Mouse (Mus musculus) thymus, adult 2 months (tissue): ENCODE data around the gene Trim14. TPM values are rescaled to one million over a fixed set of nuclear protein-coding genes. Genes with fewer than 3 reads are reported as not detected.
"Not testable (repeated sequence)": the region's sequence is repeated elsewhere in the genome, so short reads cannot be mapped to it uniquely, and the experiment has no call there.

Source experiments
- DNase-seq: peaks from one replicate; pipeline ENCODE4 v3.0.0; 2021
- H3K27ac ChIP-seq: fragments of 200-500 bp; 2 replicates; pipeline ENCODE4 v1.5.1; 2012; ENCODE audit warnings: low read length, control low read depth; ENCODE audit not compliant: control insufficient read depth, insufficient read depth
- H3K27me3 ChIP-seq: fragments of 200-500 bp; 2 replicates; pipeline ENCODE4 v1.6.1; 2012; ENCODE audit warnings: mild to moderate bottlenecking, low read length, moderate library complexity, mixed read lengths; ENCODE audit not compliant: control insufficient read depth, insufficient read depth
- H3K36me3 ChIP-seq: fragments of 200-500 bp; 2 replicates; pipeline ENCODE4 v1.6.1; 2012; ENCODE audit warnings: mild to moderate bottlenecking, low read length, moderate library complexity; ENCODE audit not compliant: control insufficient read depth, insufficient read depth
- H3K4me1 ChIP-seq: fragments of 200-500 bp; replicated peaks from 2 replicates; pipeline ENCODE4 v1.6.1; 2012; ENCODE audit warnings: low read length; ENCODE audit not compliant: control insufficient read depth, insufficient read depth
- H3K4me3 ChIP-seq: fragments of 200-500 bp; 2 replicates; pipeline ENCODE4 v1.5.1; 2012; ENCODE audit warnings: mild to moderate bottlenecking, low read length, control low read depth, moderate library complexity; ENCODE audit not compliant: control insufficient read depth, insufficient read depth
- CTCF ChIP-seq: fragments of 200-500 bp; IDR thresholded peaks from 2 replicates; pipeline ENCODE4 v1.5.1; 2012; ENCODE audit warnings: mild to moderate bottlenecking, control low read depth, low read length, moderate library complexity, borderline replicate concordance; ENCODE audit not compliant: control insufficient read depth, poor library complexity, insufficient read depth; ENCODE audit errors: extremely low read depth
- POLR2A ChIP-seq: fragments of 200-500 bp; IDR thresholded peaks from 2 replicates; pipeline ENCODE4 v1.6.1; 2012; ENCODE audit warnings: mild to moderate bottlenecking, low read length, control low read depth, moderate library complexity; ENCODE audit not compliant: control insufficient read depth, poor library complexity, insufficient read depth; ENCODE audit errors: extremely low read depth
- WGBS: fragments of 180-500 bp; shearing (Covaris S2); methylation state at CpG from one replicate; pipeline ENCODE4 v1.1.7; 2018; 5-methylcytosine and 5-hydroxymethylcytosine counted together
- polyA plus RNA-seq: library from polyadenylated mRNA; depleted of rRNA; stranded (reverse); fragments of >200 nt; gene quantifications from 2 replicates; pipeline ENCODE4 v1.2.3, GENCODE M21; 2012

Gene Trim14
- polyA plus RNA-seq, 1 experiment: 27.3 TPM

- no peak for TF ChIP-seq POLR2A
- TF ChIP-seq CTCF: no peak
- 74% methylated on average over 1 of the region's 1 CpGs for WGBS
- no peak overlapping the region for H3K4me3 ChIP-seq
- H3K27ac ChIP-seq: no peak overlapping the region
- peaks cover 20% of the 10 kb centered on the region for H3K4me1 ChIP-seq
- no peaks in the 10 kb centered on the region for H3K27me3 ChIP-seq
- DNase-seq: no peak
- no peaks in the 10 kb centered on the region for H3K36me3 ChIP-seq
These were observed 42.3 kb upstream of the Trim14 start for GRCm38 (mm10) chr4:46578228-46578627.

GRCm38 (mm10) chr4:46575509-46576284 is 39.8 kb upstream of the Trim14 start:
- 10% methylated on average over 6 of the region's 10 CpGs for WGBS
- not testable (repeated sequence) for H3K27me3 ChIP-seq

GRCm38 (mm10) chr4:46574841-46575240 is 38.9 kb upstream of the Trim14 start:
- no peak for DNase-seq
- H3K36me3 ChIP-seq: no peaks in the 10 kb centered on the region
- H3K27me3 ChIP-seq: no peaks in the 10 kb centered on the region
- H3K4me3 ChIP-seq: no peak overlapping the region
- 13% methylated on average over 12 of the region's 12 CpGs for WGBS
- peaks cover 16% of the 10 kb centered on the region for H3K4me1 ChIP-seq
- no peak overlapping the region for H3K27ac ChIP-seq
- TF ChIP-seq POLR2A (no peak), CTCF (no peak)

More at GRCm38 (mm10) chr4:46575509-46576284, 39.8 kb upstream of the Trim14 start:
- not testable (repeated sequence) for DNase-seq, H3K36me3 ChIP-seq, H3K27ac ChIP-seq, H3K4me3 ChIP-seq
- H3K4me1 ChIP-seq: peaks cover 16% of the 10 kb centered on the region

DNA sequence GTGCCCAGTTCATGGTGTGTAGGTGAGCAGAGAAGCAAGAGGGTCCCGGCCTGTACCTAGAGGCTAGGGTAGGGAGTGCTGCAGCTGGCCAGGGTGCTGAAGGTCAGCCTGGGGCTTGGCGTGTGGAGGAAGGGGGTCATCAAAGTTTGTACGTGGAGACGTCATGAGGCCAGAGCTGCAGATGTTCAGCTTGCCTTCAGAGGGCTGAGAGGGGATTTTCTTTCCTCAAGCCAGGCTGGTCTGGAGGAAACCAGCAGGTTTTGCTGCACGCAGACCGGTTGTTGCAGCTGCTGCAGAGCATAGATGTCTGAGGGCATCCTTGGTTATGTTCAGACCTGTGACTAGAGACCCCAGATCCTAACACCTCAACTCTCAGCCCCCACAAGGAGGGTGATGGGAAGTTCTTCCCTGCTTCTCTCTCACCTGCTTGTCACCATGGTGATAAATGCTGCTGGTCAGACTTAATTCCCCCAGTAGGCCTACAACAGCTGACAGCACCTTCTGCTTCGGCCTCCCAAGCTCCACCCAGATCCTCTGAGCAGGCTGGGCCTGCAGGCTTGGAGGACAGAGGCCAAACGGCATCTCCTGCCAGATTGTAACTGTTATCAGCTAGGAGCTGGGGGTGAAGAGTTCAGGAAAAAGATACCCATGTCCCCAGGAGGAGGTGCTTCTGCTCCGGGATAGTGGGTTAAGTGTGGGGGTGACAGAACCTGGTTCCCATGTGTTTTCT is 38.2 kb upstream of the Trim14 start:
- Histone ChIP-seq H3K4me3 (no peak overlapping the region), H3K27me3 (no peaks in the 10 kb centered on the region), H3K36me3 (no peaks in the 10 kb centered on the region), H3K27ac (no peak overlapping the region), H3K4me1 (peaks cover 16% of the 10 kb centered on the region)
- no peak for TF ChIP-seq POLR2A
- TF ChIP-seq CTCF: no peak
- WGBS: 35% methylated on average over 9 of the region's 9 CpGs
- no peak for DNase-seq

- WGBS: 91% methylated on average over 4 of the region's 4 CpGs
- Histone ChIP-seq H3K27ac (no peak overlapping the region), H3K4me3 (no peak overlapping the region), H3K36me3 (no peaks in the 10 kb centered on the region), H3K4me1 (peaks cover 16% of the 10 kb centered on the region), H3K27me3 (no peaks in the 10 kb centered on the region)
- no peak for DNase-seq
- TF ChIP-seq POLR2A: no peak
These were observed 36.7 kb upstream of the Trim14 start for GRCm38 (mm10) chr4:46572616-46573015.

GRCm38 (mm10) chr4:46571744-46572143 is 35.8 kb upstream of the Trim14 start:
- peaks cover 16% of the 10 kb centered on the region for H3K4me1 ChIP-seq
- TF ChIP-seq POLR2A (no peak), CTCF (no peak)
- no peak overlapping the region for H3K4me3 ChIP-seq
- no peaks in the 10 kb centered on the region for H3K27me3 ChIP-seq
- DNase-seq: no peak
- H3K36me3 ChIP-seq: no peaks in the 10 kb centered on the region
- WGBS: 93% methylated on average over 9 of the region's 9 CpGs
- no peak overlapping the region for H3K27ac ChIP-seq

GRCm38 (mm10) chr4:46569671-46570070 is 33.7 kb upstream of the Trim14 start:
- no peak overlapping the region for H3K4me3 ChIP-seq
- H3K27ac ChIP-seq: no peak overlapping the region
- H3K4me1 ChIP-seq: peaks cover 12% of the 10 kb centered on the region
- no peaks in the 10 kb centered on the region for H3K36me3 ChIP-seq
- DNase-seq: no peak
- no peaks in the 10 kb centered on the region for H3K27me3 ChIP-seq
- 91% methylated on average over 5 of the region's 5 CpGs for WGBS
- TF ChIP-seq POLR2A: no peak
- TF ChIP-seq CTCF: no peak
